8 mouse cellular contexts compared by ENCODE assay signal in genomic region chr4:134516981-134517380, GRCm38 (mm10). TPM values are rescaled to one million over a fixed set of nuclear protein-coding genes. Genes with fewer than 3 reads are reported as not detected.
DNase-seq lines count a peak whose midpoint lies in the region; ATAC-seq and TF ChIP-seq lines count a peak whose summit lies in the region.

No protein-coding gene starts in this region.

- peaks cover 8% of the 10 kb centered on the region for H3K4me1 ChIP-seq in embryonic facial prominence, embryonic 13.5 days
- peaks cover 28% of the 10 kb centered on the region for H3K4me1 ChIP-seq in embryonic facial prominence, embryonic 10.5 days
- H3K4me1 ChIP-seq in lung, postnatal 0 days (ENCODE audit: insufficient read depth, low read depth, low read length), result peaks cover 2% of the 10 kb centered on the region; the same call in 1 of the 2 replicates
- peaks cover 52% of the 10 kb centered on the region for H3K4me1 ChIP-seq in heart, embryonic 10.5 days
- peaks cover 23% of the 10 kb centered on the region for H3K4me1 ChIP-seq in olfactory bulb, adult 2 months (ENCODE audit: control insufficient read depth, insufficient read depth, low read length)
- peaks cover 5% of the 10 kb centered on the region for H3K4me1 ChIP-seq in midbrain, embryonic 11.5 days (ENCODE audit: control insufficient read depth, insufficient read depth, low read length)

- WGBS in embryonic facial prominence, embryonic 13.5 days, result 79% methylated on average over 8 of the region's 8 CpGs
- 86% methylated on average over 8 of the region's 8 CpGs for WGBS in embryonic facial prominence, embryonic 10.5 days
- WGBS in lung, postnatal 0 days, result 56% methylated on average over 8 of the region's 8 CpGs
- WGBS in heart, embryonic 10.5 days, result 35% methylated on average over 8 of the region's 8 CpGs
- WGBS in olfactory bulb, adult 2 months, result 28% methylated on average over 8 of the region's 8 CpGs
- WGBS in midbrain, embryonic 11.5 days, result 77% methylated on average over 8 of the region's 8 CpGs

- TF ChIP-seq POLR2A in olfactory bulb, adult 2 months (IDR thresholded peaks at IDR 0.05; ENCODE audit: insufficient read depth, low read depth, low read length), result no peak

- H3K9me3 ChIP-seq in embryonic facial prominence, embryonic 13.5 days, result no peaks in the 10 kb centered on the region
- H3K9me3 ChIP-seq in embryonic facial prominence, embryonic 10.5 days, result no peaks in the 10 kb centered on the region
- H3K9me3 ChIP-seq in lung, postnatal 0 days (ENCODE audit: low read length), result no peaks in the 10 kb centered on the region
- H3K9me3 ChIP-seq in heart, embryonic 10.5 days, result no peaks in the 10 kb centered on the region
- no peaks in the 10 kb centered on the region for H3K9me3 ChIP-seq in midbrain, embryonic 11.5 days (ENCODE audit: control insufficient read depth, low read length)

- no peak overlapping the region for H3K27ac ChIP-seq in embryonic facial prominence, embryonic 13.5 days
- H3K27ac ChIP-seq in embryonic facial prominence, embryonic 10.5 days (replicated peaks), result no peak overlapping the region
- no peak overlapping the region for H3K27ac ChIP-seq in lung, postnatal 0 days (ENCODE audit: low read length)
- peak overlapping the region; percentile 93 for H3K27ac ChIP-seq in heart, embryonic 10.5 days
- H3K27ac ChIP-seq in olfactory bulb, adult 2 months (ENCODE audit: insufficient read depth, low read depth, low read length), result peak overlapping the region; percentile 88
- H3K27ac ChIP-seq in midbrain, embryonic 11.5 days (ENCODE audit: low read depth, low read length), result no peak overlapping the region

- no peaks in the 10 kb centered on the region for H3K27me3 ChIP-seq in embryonic facial prominence, embryonic 13.5 days
- no peaks in the 10 kb centered on the region for H3K27me3 ChIP-seq in embryonic facial prominence, embryonic 10.5 days (replicated peaks; ENCODE audit: low read depth, poor library complexity, severe bottlenecking)
- no peaks in the 10 kb centered on the region for H3K27me3 ChIP-seq in lung, postnatal 0 days (replicated peaks; ENCODE audit: insufficient read depth, low read length)
- no peaks in the 10 kb centered on the region for H3K27me3 ChIP-seq in heart, embryonic 10.5 days (ENCODE audit: insufficient read depth, poor library complexity, severe bottlenecking)
- H3K27me3 ChIP-seq in midbrain, embryonic 11.5 days (ENCODE audit: control insufficient read depth, insufficient read depth, low read length), result no peaks in the 10 kb centered on the region

- no peak for DNase-seq in embryonic facial prominence, embryonic 10.5 days (ENCODE audit: low spot score)
- peak; percentile 53 for DNase-seq in lung, postnatal 0 days (ENCODE audit: low spot score)
- DNase-seq in lung, postnatal 10 days, result no peak
- DNase-seq in heart, embryonic 10.5 days (ENCODE audit: low spot score), result peak; percentile 86
- DNase-seq in midbrain, embryonic 11.5 days (ENCODE audit: low spot score, missing footprints), result no peak

- no peak for ATAC-seq in embryonic facial prominence, embryonic 13.5 days (ENCODE audit: insufficient number of reproducible peaks, insufficient read depth, low FRiP score, low TSS enrichment, low read depth)
- ATAC-seq in lung, postnatal 0 days, result no peak
- no peak for ATAC-seq in inflammation-experienced regulatory T-cells, adult 6 months
- no peak for ATAC-seq in midbrain, embryonic 11.5 days (ENCODE audit: low FRiP score)

- H3K4me2 ChIP-seq in embryonic facial prominence, embryonic 13.5 days, result no peak overlapping the region
- H3K4me2 ChIP-seq in lung, postnatal 0 days (replicated peaks; ENCODE audit: low read depth, low read length), result no peak overlapping the region
- H3K4me2 ChIP-seq in midbrain, embryonic 11.5 days, result no peak overlapping the region

- peaks cover 6% of the 10 kb centered on the region; the same call in 1 of the 2 replicates for H3K36me3 ChIP-seq in embryonic facial prominence, embryonic 13.5 days
- peaks cover 57% of the 10 kb centered on the region for H3K36me3 ChIP-seq in embryonic facial prominence, embryonic 10.5 days (replicated peaks)
- H3K36me3 ChIP-seq in lung, postnatal 0 days (ENCODE audit: insufficient read depth, low read length), result no peaks in the 10 kb centered on the region
- peaks cover 19% of the 10 kb centered on the region for H3K36me3 ChIP-seq in heart, embryonic 10.5 days
- 0 out of 2 replicates have a peak, but pooled peaks cover 2% of the 10 kb centered on the region for H3K36me3 ChIP-seq in midbrain, embryonic 11.5 days (ENCODE audit: control insufficient read depth, insufficient read depth, low read length)

- H3K9ac ChIP-seq in embryonic facial prominence, embryonic 13.5 days, result 0 out of 2 replicates have a peak overlapping the region, but pooled peaks have one; percentile 8
- H3K9ac ChIP-seq in lung, postnatal 0 days (replicated peaks; ENCODE audit: low read depth), result no peak overlapping the region
- no peak overlapping the region for H3K9ac ChIP-seq in midbrain, embryonic 11.5 days (ENCODE audit: low read length)

- no peak overlapping the region for H3K4me3 ChIP-seq in embryonic facial prominence, embryonic 13.5 days
- H3K4me3 ChIP-seq in embryonic facial prominence, embryonic 10.5 days, result no peak overlapping the region
- H3K4me3 ChIP-seq in lung, postnatal 0 days (ENCODE audit: low read depth, low read length), result no peak overlapping the region
- H3K4me3 ChIP-seq in heart, embryonic 10.5 days, result peak overlapping the region; percentile 45
- H3K4me3 ChIP-seq in olfactory bulb, adult 2 months (ENCODE audit: insufficient read depth, low read depth, low read length), result no peak overlapping the region
- H3K4me3 ChIP-seq in midbrain, embryonic 11.5 days (ENCODE audit: low read depth, low read length), result no peak overlapping the region

- TF ChIP-seq EP300 in lung, postnatal 0 days (IDR thresholded peaks at IDR 0.05), result no peak

- no peak for TF ChIP-seq CTCF in lung, postnatal 0 days (IDR thresholded peaks at IDR 0.05)
- TF ChIP-seq CTCF in olfactory bulb, adult 2 months (IDR thresholded peaks at IDR 0.05; ENCODE audit: insufficient read depth, low read depth, low read length), result no peak

RNA-seq across cellular contexts. Expression of gene Aunip, which starts 6.2 kb away (rescaled TPM):
- 10.6 and 11.7 TPM in 2 replicates for polyA plus RNA-seq in embryonic facial prominence, embryonic 13.5 days (2015; fragmentation: Nextera tagmentation; extraction: Ambion mirVana)
- polyA plus RNA-seq in embryonic facial prominence, embryonic 10.5 days (2016; fragmentation: Nextera tagmentation; extraction: Ambion mirVana), result 28.2 and 28.6 TPM in 2 replicates
- 0.84 and 1.6 TPM in 2 replicates for polyA plus RNA-seq in lung, postnatal 0 days (2015; fragmentation: Nextera tagmentation; extraction: Ambion mirVana)
- polyA plus RNA-seq in heart, embryonic 10.5 days (2016; fragmentation: Nextera tagmentation; extraction: Ambion mirVana), result 16.1 and 17.2 TPM in 2 replicates
- not detected in 2 replicates for polyA plus RNA-seq in olfactory bulb, adult 2 months (2012; ENCODE audit: insufficient read depth, insufficient read length, low replicate concordance, missing spikeins)
- polyA plus RNA-seq in inflammation-experienced regulatory T-cells, adult 6 months (2017; shearing (Covaris generic)), result 1 to 10 TPM in 1 of 3 experiments, under 1 TPM in 2; 0.44 to 7.2 (median 0.94) TPM
- polyA plus RNA-seq in midbrain, embryonic 11.5 days (2014; fragmentation: Nextera tagmentation; extraction: Ambion mirVana), result 7.8 and 7.9 TPM in 2 replicates

RNA-seq across cellular contexts. Expression of gene Mtfr1l, which starts 18.2 kb away (rescaled TPM):
- polyA plus RNA-seq in embryonic facial prominence, embryonic 13.5 days (2015; fragmentation: Nextera tagmentation; extraction: Ambion mirVana), result 129 and 130 TPM in 2 replicates
- polyA plus RNA-seq in embryonic facial prominence, embryonic 10.5 days (2016; fragmentation: Nextera tagmentation; extraction: Ambion mirVana), result 107 and 114 TPM in 2 replicates
- polyA plus RNA-seq in lung, postnatal 0 days (2015; fragmentation: Nextera tagmentation; extraction: Ambion mirVana), result 169 and 188 TPM in 2 replicates
- polyA plus RNA-seq in heart, embryonic 10.5 days (2016; fragmentation: Nextera tagmentation; extraction: Ambion mirVana), result 155 and 166 TPM in 2 replicates
- polyA plus RNA-seq in olfactory bulb, adult 2 months (2012; ENCODE audit: insufficient read depth, insufficient read length, low replicate concordance, missing spikeins), result not detected in 2 replicates
- 100 to 1,000 TPM in 1 of 3 experiments, 10 to 100 TPM in 2; 64.7 to 110 (median 89.2) TPM for polyA plus RNA-seq in inflammation-experienced regulatory T-cells, adult 6 months (2017; shearing (Covaris generic))
- polyA plus RNA-seq in midbrain, embryonic 11.5 days (2014; fragmentation: Nextera tagmentation; extraction: Ambion mirVana), result 132 and 140 TPM in 2 replicates

RNA-seq across cellular contexts. Expression of gene Paqr7, which starts 20.5 kb away (rescaled TPM):
- polyA plus RNA-seq in embryonic facial prominence, embryonic 13.5 days (2015; fragmentation: Nextera tagmentation; extraction: Ambion mirVana), result 3.8 and 4.0 TPM in 2 replicates
- 1.2 and 2.1 TPM in 2 replicates for polyA plus RNA-seq in embryonic facial prominence, embryonic 10.5 days (2016; fragmentation: Nextera tagmentation; extraction: Ambion mirVana)
- polyA plus RNA-seq in lung, postnatal 0 days (2015; fragmentation: Nextera tagmentation; extraction: Ambion mirVana), result 27.5 and 33.0 TPM in 2 replicates
- polyA plus RNA-seq in heart, embryonic 10.5 days (2016; fragmentation: Nextera tagmentation; extraction: Ambion mirVana), result 7.8 and 14.5 TPM in 2 replicates
- not detected in 2 replicates for polyA plus RNA-seq in olfactory bulb, adult 2 months (2012; ENCODE audit: insufficient read depth, insufficient read length, low replicate concordance, missing spikeins)
- 10 to 100 TPM; 22.5 to 35.0 (median 31.7) TPM for polyA plus RNA-seq in inflammation-experienced regulatory T-cells, adult 6 months (2017; shearing (Covaris generic))
- 1.3 and 1.4 TPM in 2 replicates for polyA plus RNA-seq in midbrain, embryonic 11.5 days (2014; fragmentation: Nextera tagmentation; extraction: Ambion mirVana)

RNA-seq across cellular contexts. Expression of gene Selenon, which starts 35.0 kb away (rescaled TPM):
- polyA plus RNA-seq in embryonic facial prominence, embryonic 13.5 days (2015; fragmentation: Nextera tagmentation; extraction: Ambion mirVana), result 15.4 and 16.2 TPM in 2 replicates
- 9.5 and 9.7 TPM in 2 replicates for polyA plus RNA-seq in embryonic facial prominence, embryonic 10.5 days (2016; fragmentation: Nextera tagmentation; extraction: Ambion mirVana)
- 13.6 and 17.7 TPM in 2 replicates for polyA plus RNA-seq in lung, postnatal 0 days (2015; fragmentation: Nextera tagmentation; extraction: Ambion mirVana)
- 8.0 and 9.0 TPM in 2 replicates for polyA plus RNA-seq in heart, embryonic 10.5 days (2016; fragmentation: Nextera tagmentation; extraction: Ambion mirVana)
- polyA plus RNA-seq in olfactory bulb, adult 2 months (2012; ENCODE audit: insufficient read depth, insufficient read length, low replicate concordance, missing spikeins), result not detected in 2 replicates
- polyA plus RNA-seq in inflammation-experienced regulatory T-cells, adult 6 months (2017; shearing (Covaris generic)), result under 1 TPM; 0.44 to 0.63 (median 0.63) TPM
- polyA plus RNA-seq in midbrain, embryonic 11.5 days (2014; fragmentation: Nextera tagmentation; extraction: Ambion mirVana), result 19.1 and 24.6 TPM in 2 replicates

RNA-seq across cellular contexts. Expression of gene Stmn1, which starts 48.9 kb away (rescaled TPM):
- 2,120 and 2,313 TPM in 2 replicates for polyA plus RNA-seq in embryonic facial prominence, embryonic 13.5 days (2015; fragmentation: Nextera tagmentation; extraction: Ambion mirVana)
- polyA plus RNA-seq in embryonic facial prominence, embryonic 10.5 days (2016; fragmentation: Nextera tagmentation; extraction: Ambion mirVana), result 2,394 and 2,556 TPM in 2 replicates
- polyA plus RNA-seq in lung, postnatal 0 days (2015; fragmentation: Nextera tagmentation; extraction: Ambion mirVana), result 260 and 357 TPM in 2 replicates
- polyA plus RNA-seq in heart, embryonic 10.5 days (2016; fragmentation: Nextera tagmentation; extraction: Ambion mirVana), result 838 and 1,170 TPM in 2 replicates
- polyA plus RNA-seq in olfactory bulb, adult 2 months (2012; ENCODE audit: insufficient read depth, insufficient read length, low replicate concordance, missing spikeins), result 402 and 593 TPM in 2 replicates
- polyA plus RNA-seq in inflammation-experienced regulatory T-cells, adult 6 months (2017; shearing (Covaris generic)), result 100 to 1,000 TPM in 1 of 3 experiments, 10 to 100 TPM in 2; 62.2 to 637 (median 91.9) TPM
- polyA plus RNA-seq in midbrain, embryonic 11.5 days (2014; fragmentation: Nextera tagmentation; extraction: Ambion mirVana), result 4,454 and 4,703 TPM in 2 replicates

Comparison
In these comparisons a context has a peak if more than half of its experiments do, and no peak if none do; other contexts are left out.
1. DNase-seq: peak in lung, postnatal 0 days (single experiment) and heart, embryonic 10.5 days (single experiment); none in embryonic facial prominence, embryonic 10.5 days (single experiment), lung, postnatal 10 days (single experiment) and midbrain, embryonic 11.5 days (single experiment).
2. H3K27ac ChIP-seq: peak in heart, embryonic 10.5 days (single experiment) and olfactory bulb, adult 2 months (single experiment); none in embryonic facial prominence, embryonic 13.5 days (single experiment), embryonic facial prominence, embryonic 10.5 days (single experiment), lung, postnatal 0 days (single experiment) and midbrain, embryonic 11.5 days (single experiment).